Mouse (Mus musculus): ENCODE results near the gene Adarb2. TPM values are rescaled to one million over a fixed set of nuclear protein-coding genes. Genes with fewer than 3 reads are reported as not detected.

Gene Adarb2
- 10 to 100 TPM; 26.1 to 26.2 TPM for total RNA-seq (2021)
- long read RNA-seq, partial matches to known transcripts: 0 of 5 reads
- long read RNA-seq, other reads (novel, unspliced or antisense): 5 of 5 reads

GRCm38 (mm10) chr13:8202681-8203476, at the start of gene Adarb2:
Gene Adarb2, plus strand, starts transcription at chr13:8202866.
- peak; percentile 37 to 56 for DNase-seq (ENCODE audit: low spot score in 2 of 2)

DNA sequence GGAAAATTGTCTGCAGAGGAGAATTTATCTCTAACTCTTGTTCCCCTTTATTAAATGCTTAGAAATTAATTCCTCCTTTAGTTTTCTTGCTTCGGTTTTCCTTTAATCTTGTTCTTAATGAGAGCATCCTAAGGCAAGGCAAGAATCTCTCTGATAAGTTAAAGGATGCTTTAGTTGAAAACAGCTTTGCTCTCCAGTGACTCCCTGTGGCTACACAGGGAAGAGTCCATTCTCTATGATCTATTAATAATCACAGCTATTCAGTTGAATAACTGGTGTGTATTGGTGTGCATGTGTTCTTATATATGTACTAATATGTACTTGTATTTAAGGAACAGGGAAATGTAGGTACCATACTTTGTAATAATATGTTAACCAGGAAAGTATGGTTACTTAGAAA, 28.9 kb upstream of the Adarb2 start:
- peak; percentile 14 to 34 for DNase-seq (ENCODE audit: low spot score in 2 of 2)

DNA sequence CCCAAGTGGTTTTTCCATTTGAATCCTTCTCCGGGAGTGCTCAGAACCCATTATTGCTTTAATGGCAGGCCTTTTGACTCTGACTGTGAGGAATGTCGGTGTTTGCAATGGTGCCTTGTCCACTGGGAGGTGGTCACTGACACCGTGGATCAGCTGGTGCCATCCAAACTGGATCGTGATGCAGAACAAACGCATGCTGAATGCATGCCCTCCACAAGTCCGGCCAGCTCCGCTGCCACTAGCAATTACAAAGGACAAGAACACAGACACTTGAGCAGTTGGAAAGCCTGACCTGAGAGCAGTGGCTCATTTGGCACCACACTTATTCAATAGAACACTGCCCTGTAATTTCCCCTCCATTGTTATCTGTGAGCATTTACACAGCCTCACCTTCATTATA, 10.7 kb upstream of the Adarb2 start:
- no peak for DNase-seq (ENCODE audit: low spot score in 2 of 2)

GRCm38 (mm10) chr13:8199186-8199880, 3.3 kb upstream of the Adarb2 start:
- no peak for DNase-seq (ENCODE audit: low spot score in 2 of 2)

DNA sequence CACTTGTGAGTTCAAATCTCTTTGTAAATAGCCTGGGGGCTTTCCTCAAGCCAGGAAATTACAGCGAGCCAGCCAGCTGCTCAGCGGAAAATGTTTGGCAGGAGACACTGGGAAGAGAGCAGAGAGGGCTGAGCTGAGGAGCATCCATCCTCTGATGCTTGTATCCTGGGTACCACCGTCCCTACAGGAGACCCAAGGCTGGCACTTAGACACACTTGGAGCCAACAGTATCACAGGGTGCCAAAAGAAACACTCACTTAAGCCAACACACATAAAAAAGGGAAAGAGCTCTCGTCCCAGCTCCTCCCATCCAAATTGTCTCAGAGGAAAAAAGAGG, 779 bp downstream of the Adarb2 start:
- peak; percentile 10 to 20 for DNase-seq (ENCODE audit: low spot score in 2 of 2)

GRCm38 (mm10) chr13:8207337-8207736, 4.7 kb downstream of the Adarb2 start:
- DNase-seq (ENCODE audit: low spot score in 2 of 2): peak; percentile 7 to 17

DNA sequence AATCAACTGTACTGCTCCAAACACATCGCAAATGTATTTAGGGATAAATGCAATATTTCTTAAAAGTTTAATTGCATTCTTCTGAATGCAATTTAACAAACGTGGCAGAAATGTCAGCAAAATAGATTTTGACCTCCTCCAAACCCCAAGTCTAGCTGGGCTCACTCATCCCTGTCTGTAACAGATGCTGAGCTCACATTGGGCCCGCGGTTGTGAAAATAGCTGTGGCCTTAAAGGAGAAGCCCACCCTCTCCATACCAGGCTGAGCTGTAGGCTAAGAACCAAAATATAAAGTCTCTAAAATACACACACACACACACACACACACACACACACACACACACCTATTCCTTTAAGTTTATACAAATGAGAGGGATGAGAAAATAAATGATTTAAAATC, 8.1 kb downstream of the Adarb2 start:
- DNase-seq (ENCODE audit: low spot score in 2 of 2): no peak

DNA sequence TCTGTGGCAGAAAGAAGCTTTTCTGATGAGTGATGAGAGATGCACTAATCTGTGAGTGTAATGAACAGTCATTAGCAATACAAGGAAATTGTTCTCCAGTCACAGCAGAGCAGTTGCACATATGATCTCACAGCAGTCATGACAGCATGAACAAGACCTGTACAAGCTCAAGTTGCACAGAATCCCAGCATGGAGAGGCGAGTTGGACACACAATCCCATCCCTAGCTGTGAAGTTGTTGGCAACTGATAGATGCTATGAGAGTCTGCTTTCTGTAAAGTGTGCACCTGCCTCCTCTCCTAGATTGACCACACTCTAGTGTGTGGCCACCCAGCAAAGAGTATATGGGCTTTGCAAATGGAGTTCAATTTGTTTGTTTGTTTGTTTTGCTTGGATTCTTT, 36.2 kb downstream of the Adarb2 start:
- DNase-seq (ENCODE audit: low spot score in 2 of 2): no peak

DNA sequence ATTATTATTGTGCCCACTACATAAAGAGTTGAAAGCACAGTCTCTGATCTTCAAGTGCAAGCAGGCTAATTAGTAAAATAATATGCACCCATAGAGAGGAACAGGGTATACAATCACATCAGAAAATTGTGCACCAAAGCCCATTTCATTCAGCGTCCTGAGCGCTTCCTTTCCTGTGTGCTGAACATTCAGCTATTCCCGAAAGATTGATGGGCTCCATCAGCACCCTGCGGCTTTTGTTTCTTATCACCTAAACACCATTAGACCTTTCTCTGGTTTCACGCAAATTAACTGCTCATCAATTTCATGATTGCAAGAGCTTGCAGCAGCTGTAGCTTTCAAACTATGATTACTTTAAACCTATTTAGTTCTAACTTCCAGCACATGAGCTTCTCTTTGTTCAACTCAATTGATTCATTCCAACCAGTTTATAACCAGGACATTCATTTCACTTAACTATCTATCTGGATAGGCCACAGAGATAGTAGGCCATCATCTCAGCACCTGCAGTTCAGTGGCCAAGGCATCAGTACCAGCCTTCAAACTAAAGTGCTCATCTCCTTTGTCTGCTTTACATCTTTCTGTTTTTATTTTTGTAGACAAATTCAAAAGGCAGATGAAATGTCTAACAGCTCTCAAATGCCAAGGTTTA, 45.5 kb downstream of the Adarb2 start:
- no peak for DNase-seq (ENCODE audit: low spot score in 2 of 2)

- peak in 1 of 2 experiments; percentile 5 for DNase-seq (ENCODE audit: low spot score in 2 of 2)
Observed at GRCm38 (mm10) chr13:8272158-8272945, 69.7 kb downstream of the Adarb2 start.

DNA sequence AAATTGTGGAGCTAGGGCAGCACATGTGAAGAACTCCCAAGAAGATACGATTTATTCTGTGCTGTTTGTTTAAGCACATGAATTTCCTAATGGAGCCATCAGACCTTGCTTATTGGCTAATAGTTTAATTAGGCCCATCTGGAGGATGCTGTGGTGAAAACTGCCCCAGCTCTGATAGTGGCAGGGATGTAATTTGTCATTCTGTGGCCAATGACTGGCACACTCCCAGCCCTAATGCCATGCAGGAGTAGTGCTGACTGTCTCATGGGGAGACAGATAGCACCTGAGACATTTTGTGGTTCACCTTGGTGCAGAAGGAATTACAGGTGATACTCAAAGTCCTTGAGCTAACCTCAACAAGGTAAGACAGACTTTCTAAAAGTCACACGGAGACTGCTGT, 80.5 kb downstream of the Adarb2 start:
- DNase-seq (ENCODE audit: low spot score in 2 of 2): no peak

DNA sequence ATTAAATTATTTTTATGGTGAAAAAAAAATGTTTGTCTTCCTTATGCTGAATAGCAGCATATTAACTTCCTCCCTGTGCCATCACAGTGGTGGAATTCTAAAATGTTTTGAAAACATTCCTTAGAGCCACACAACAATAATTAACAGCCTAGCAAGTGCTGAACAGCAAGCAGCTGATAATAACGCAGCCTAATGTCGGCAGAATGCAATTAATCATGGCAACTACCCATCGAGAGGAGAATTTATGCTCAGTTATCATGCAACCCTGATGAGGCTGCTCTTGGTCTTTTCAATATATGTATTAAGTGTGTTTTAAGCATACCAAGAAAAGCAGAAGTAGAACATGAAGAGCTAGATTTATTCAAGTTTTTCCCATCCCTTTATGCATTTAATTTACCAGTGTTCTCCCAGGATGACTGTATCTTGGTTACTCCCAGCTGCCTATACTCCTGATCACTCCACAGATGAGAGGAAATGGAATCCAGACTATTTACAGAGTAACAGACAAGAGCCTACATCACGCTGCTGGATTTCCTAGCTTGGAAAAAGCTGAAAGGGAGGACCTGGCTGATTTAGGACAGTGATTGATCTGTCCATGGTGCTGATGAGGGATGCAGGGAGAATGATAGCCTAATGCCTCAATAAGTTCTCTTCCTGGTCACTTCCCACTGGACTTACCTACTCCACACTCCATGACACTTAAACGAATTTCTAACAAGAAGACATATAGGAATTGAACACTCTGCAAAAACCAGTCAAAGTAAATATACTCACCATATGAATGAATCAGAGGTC, 113.9 kb downstream of the Adarb2 start:
- DNase-seq (ENCODE audit: low spot score in 2 of 2): no peak

GRCm38 (mm10) chr13:8333589-8334455, 131.2 kb downstream of the Adarb2 start:
- DNase-seq (ENCODE audit: low spot score in 2 of 2): no peak

GRCm38 (mm10) chr13:8334580-8334979, 131.9 kb downstream of the Adarb2 start:
- no peak for DNase-seq (ENCODE audit: low spot score in 2 of 2)

DNA sequence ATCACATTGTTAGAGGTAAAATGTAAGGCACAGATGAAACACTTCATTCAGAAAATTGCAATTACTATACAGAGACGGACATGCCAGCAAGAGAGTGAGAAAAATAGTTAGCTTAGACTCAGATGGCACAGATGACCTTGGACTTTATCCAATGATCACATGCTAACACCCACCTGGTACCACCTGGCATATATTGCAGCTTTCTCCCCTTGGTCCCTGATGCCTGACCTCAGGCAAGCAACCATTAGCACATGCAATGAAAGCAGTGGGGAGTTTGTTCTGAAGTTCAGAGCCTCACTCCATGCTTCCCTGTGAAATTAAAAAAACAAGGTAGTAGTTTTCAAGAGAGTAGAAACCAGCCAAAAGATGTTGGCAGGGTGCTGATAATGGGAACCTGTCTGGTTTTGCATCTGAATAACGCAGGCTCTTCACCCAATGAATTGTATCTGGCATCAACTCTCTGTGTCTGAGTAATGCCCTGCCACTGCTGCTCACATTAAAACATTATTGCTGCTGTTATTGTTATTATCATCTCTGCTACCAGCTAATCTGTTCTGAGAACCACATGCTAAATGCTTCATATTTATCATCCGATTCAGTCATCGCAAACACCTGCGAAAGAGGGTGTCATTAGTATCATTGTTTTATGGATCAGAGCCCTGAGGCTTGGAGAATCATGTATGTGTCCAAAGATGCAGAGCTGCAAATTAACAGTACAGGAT, 138.6 kb downstream of the Adarb2 start:
- no peak for DNase-seq (ENCODE audit: low spot score in 2 of 2)

DNA sequence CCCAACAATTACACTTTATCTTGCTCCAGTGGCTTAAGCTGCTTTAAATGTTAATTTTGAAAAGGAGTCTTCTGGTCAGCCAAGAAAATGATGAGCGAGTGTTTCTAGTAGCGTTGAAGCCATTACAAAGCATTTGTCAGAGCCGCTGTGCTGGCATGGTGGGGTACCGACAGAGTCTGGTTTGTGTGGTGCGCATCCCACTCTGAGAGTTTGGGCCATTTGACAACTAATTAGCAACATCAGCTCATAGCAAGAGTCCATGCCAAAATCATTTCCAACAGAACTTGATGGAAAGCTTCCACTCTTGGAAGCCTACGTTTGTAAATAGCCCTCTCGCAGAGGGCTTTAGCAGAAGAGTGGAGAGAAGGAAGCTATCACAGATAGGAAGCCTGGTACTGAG, 144.5 kb downstream of the Adarb2 start:
- peak; percentile 9 to 21 for DNase-seq (ENCODE audit: low spot score in 2 of 2)

GRCm38 (mm10) chr13:8352341-8352740, 149.7 kb downstream of the Adarb2 start:
- no peak for DNase-seq (ENCODE audit: low spot score in 2 of 2)

DNA sequence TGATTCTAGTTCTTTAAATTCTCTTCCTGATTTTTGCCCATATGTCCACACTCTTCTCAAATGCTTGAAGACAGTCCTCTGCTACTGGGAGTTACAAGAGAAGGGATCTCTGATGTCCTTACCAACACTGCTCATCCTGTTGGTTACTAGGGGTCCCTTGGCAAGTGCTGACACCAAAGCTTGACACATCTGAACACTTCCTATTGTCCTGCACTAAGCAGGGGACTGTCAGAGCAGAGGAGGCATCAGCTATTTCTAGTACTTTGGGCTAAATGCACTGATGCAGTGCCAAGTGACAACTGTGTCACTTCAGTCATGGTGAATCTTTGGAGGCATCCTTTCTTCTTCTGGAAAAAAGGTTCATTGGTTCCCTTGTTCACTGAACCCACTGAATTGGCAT, 150.3 kb downstream of the Adarb2 start:
- no peak for DNase-seq (ENCODE audit: low spot score in 2 of 2)

GRCm38 (mm10) chr13:8365523-8365922, 162.9 kb downstream of the Adarb2 start:
- no peak for DNase-seq (ENCODE audit: low spot score in 2 of 2)
